Mouse (Mus musculus) limb, embryonic 14.5 days (tissue): ENCODE measurements at regions not wholly inside any gene's neighbourhood (a gene's known extent, or its start where the extent isn't known, plus 50 kb on each side); places are given as distances from the start of the nearest gene placed in this dataset.

Source experiments
- ATAC-seq: fragments of 200-750 bp; cut with Nextera tagmentation; 2 replicates; pipeline ENCODE4 v1.8.0; 2017; ENCODE audit warnings: low read depth, moderate number of reproducible peaks, moderate TSS enrichment; ENCODE audit not compliant: low FRiP score
- DNase-seq: peaks from one replicate; pipeline ENCODE4 v3.0.0-alpha.2; 2015; ENCODE audit warnings: low spot score
- H3K27ac ChIP-seq: fragments of 300-500 bp; sonication (generic); replicated peaks from 2 replicates; pipeline ENCODE4 v1.5.1; 2014; ENCODE audit warnings: low read depth, mild to moderate bottlenecking, low read length, moderate library complexity, mixed read lengths
- H3K27me3 ChIP-seq: fragments of 300-500 bp; sonication (generic); 2 replicates; pipeline ENCODE4 v1.6.1; 2014; ENCODE audit warnings: low read length, mixed read lengths; ENCODE audit not compliant: control insufficient read depth, insufficient read depth
- H3K36me3 ChIP-seq: fragments of 300-500 bp; sonication (generic); 2 replicates; pipeline ENCODE4 v1.6.1; 2014; ENCODE audit warnings: mild to moderate bottlenecking, low read length, moderate library complexity, mixed read lengths; ENCODE audit not compliant: control insufficient read depth, insufficient read depth
- H3K4me1 ChIP-seq: fragments of 300-500 bp; sonication (generic); 2 replicates; pipeline ENCODE4 v1.6.1; 2014; ENCODE audit warnings: antibody characterized with exemption, low read length, mixed read lengths; ENCODE audit not compliant: control insufficient read depth, insufficient read depth
- H3K4me2 ChIP-seq: fragments of 300-500 bp; sonication (generic); replicated peaks from 2 replicates; pipeline ENCODE4 v1.6.1; 2014; ENCODE audit warnings: low read depth, mild to moderate bottlenecking, low read length, moderate library complexity; ENCODE audit not compliant: severe bottlenecking
- H3K4me3 ChIP-seq: fragments of 300-500 bp; sonication (generic); replicated peaks from 2 replicates; pipeline ENCODE4 v1.5.1; 2014; ENCODE audit warnings: low read length
- H3K9ac ChIP-seq: fragments of 300-500 bp; sonication (generic); 2 replicates; pipeline ENCODE4 v1.6.1; 2014; ENCODE audit warnings: mild to moderate bottlenecking, low read depth, low read length, moderate library complexity; ENCODE audit not compliant: severe bottlenecking
- H3K9me3 ChIP-seq: fragments of 300-500 bp; sonication (generic); 2 replicates; pipeline ENCODE4 v1.6.1; 2016; ENCODE audit warnings: low read length; ENCODE audit not compliant: control insufficient read depth
- POLR2A ChIP-seq: fragments of 200-500 bp; IDR thresholded peaks from 2 replicates; pipeline ENCODE4 v1.8.0; 2012; ENCODE audit warnings: inconsistent platforms, mild to moderate bottlenecking, moderate library complexity, borderline replicate concordance; ENCODE audit not compliant: insufficient read depth, insufficient read length; ENCODE audit errors: extremely low read depth
- WGBS: fragments of 180-500 bp; shearing (Covaris S2); extraction: QIAGEN DNeasy Blood & Tissue Kit; methylation state at CpG from one replicate; pipeline ENCODE4 v1.1.7; 2014; 5-methylcytosine and 5-hydroxymethylcytosine counted together

- no peak for TF ChIP-seq POLR2A
- H3K4me3 ChIP-seq: no peak overlapping the region
- H3K4me1 ChIP-seq: no peaks in the 10 kb centered on the region
- no peak overlapping the region for H3K4me2 ChIP-seq
- no peaks in the 10 kb centered on the region for H3K36me3 ChIP-seq
- no peak overlapping the region for H3K9ac ChIP-seq
- 65% methylated on average over 1 of the region's 1 CpGs for WGBS
- ATAC-seq (no peak), DNase-seq (no peak)
- no peaks in the 10 kb centered on the region for H3K9me3 ChIP-seq
- H3K27me3 ChIP-seq: no peaks in the 10 kb centered on the region
- no peak overlapping the region for H3K27ac ChIP-seq
Measured at GRCm38 (mm10) chr8:34502606-34503162, 391.1 kb upstream of the Gm10131 start.

GRCm38 (mm10) chr8:34499196-34499595, 387.7 kb upstream of the Gm10131 start:
- TF ChIP-seq POLR2A: no peak
- ATAC-seq: no peak
- no peak for DNase-seq
- H3K27ac ChIP-seq: no peak overlapping the region
- H3K4me2 ChIP-seq: no peak overlapping the region
- no peak overlapping the region for H3K9ac ChIP-seq
- H3K27me3 ChIP-seq: no peaks in the 10 kb centered on the region
- 73% methylated on average over 3 of the region's 3 CpGs for WGBS
- H3K4me3 ChIP-seq: no peak overlapping the region
- H3K4me1 ChIP-seq: no peaks in the 10 kb centered on the region
- no peaks in the 10 kb centered on the region for H3K36me3 ChIP-seq
- no peaks in the 10 kb centered on the region for H3K9me3 ChIP-seq

- no peaks in the 10 kb centered on the region for H3K9me3 ChIP-seq
- DNase-seq: no peak
- no peak for TF ChIP-seq POLR2A
- H3K27ac ChIP-seq: no peak overlapping the region
- WGBS: 86% methylated on average over 4 of the region's 4 CpGs
- no peak overlapping the region for H3K9ac ChIP-seq
- H3K4me3 ChIP-seq: no peak overlapping the region
- no peak overlapping the region for H3K4me2 ChIP-seq
- no peaks in the 10 kb centered on the region for H3K27me3 ChIP-seq
- H3K36me3 ChIP-seq: no peaks in the 10 kb centered on the region
- no peak for ATAC-seq
- H3K4me1 ChIP-seq: no peaks in the 10 kb centered on the region
Measured at GRCm38 (mm10) chr8:34496751-34497150, 385.2 kb upstream of the Gm10131 start.

GRCm38 (mm10) chr8:34495974-34496373, 384.4 kb upstream of the Gm10131 start:
- Histone ChIP-seq H3K27me3 (no peaks in the 10 kb centered on the region), H3K36me3 (no peaks in the 10 kb centered on the region), H3K9ac (no peak overlapping the region), H3K27ac (no peak overlapping the region), H3K4me3 (no peak overlapping the region), H3K4me1 (no peaks in the 10 kb centered on the region), H3K4me2 (no peak overlapping the region), H3K9me3 (no peaks in the 10 kb centered on the region)
- no peak for DNase-seq
- ATAC-seq: no peak
- 85% methylated on average over 4 of the region's 4 CpGs for WGBS
- TF ChIP-seq POLR2A: no peak

- no peaks in the 10 kb centered on the region for H3K9me3 ChIP-seq
- H3K36me3 ChIP-seq: no peaks in the 10 kb centered on the region
- no peak overlapping the region for H3K9ac ChIP-seq
- H3K27ac ChIP-seq: no peak overlapping the region
- no peaks in the 10 kb centered on the region for H3K4me1 ChIP-seq
- 60% methylated on average over 7 of the region's 7 CpGs for WGBS
- TF ChIP-seq POLR2A: no peak
- H3K27me3 ChIP-seq: no peaks in the 10 kb centered on the region
- no peak overlapping the region for H3K4me3 ChIP-seq
- DNase-seq (no peak), ATAC-seq (no peak)
- H3K4me2 ChIP-seq: no peak overlapping the region
Measured at GRCm38 (mm10) chr8:34488746-34489400, 377.3 kb upstream of the Gm10131 start.
